Mouse (Mus musculus) spleen, adult 18-20 months (tissue): ENCODE results near the gene Cabcoco1.

Source experiments
- DNase-seq, 2 experiments: peaks; one replicate each; pipeline ENCODE4 v3.0.0; 2022; ENCODE audit warnings: mixed read lengths in 2 of 2

Cabcoco1 gene

DNA sequence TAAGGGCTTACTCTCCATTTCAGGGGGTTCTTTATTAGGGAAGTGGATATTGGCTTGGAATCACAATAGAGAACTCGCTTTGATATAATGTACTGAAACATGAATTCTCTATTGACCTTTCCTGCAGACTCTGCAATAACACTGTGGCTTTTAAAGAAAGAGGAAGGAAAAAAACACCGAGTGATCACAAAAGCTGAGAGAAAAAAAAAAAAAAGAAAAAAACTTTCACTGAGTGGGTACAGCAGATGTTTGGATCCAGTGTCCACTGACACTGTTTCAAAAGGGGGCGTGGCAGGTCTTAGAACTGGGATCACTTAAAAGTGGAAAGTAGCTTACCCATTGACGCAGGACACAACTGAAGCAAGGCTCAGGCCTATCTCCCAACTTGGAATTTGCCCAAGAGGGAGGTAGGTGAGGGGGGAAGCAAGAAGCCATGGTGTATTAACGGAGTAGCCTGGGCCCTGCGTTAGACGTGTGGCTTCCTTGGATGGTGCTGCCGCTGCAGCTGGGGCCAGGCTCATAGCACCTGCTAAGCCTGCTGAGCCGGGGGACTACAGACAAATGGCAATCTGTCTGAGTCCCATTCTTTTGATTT lies 107.6 kb downstream of the Cabcoco1 start:
- DNase-seq: no peak

DNA sequence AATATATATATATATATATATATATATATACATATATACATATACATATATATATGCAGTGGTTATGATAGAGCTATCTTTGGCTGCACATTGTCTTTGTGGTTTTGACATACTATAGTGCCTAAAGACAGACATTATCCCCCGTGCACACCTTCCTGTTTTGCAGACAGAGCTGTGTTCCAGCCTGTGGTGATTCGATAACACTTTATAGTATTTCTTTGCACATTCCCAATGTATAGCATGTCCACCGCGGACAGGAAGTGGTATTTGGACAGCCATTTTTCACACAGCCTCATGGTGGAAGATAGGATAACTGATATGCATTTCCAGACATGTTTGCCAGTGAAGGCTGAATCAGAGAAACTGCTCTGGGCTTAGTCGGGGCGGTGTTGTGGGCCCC lies 110.3 kb downstream of the Cabcoco1 start:
- DNase-seq: no peak

DNA sequence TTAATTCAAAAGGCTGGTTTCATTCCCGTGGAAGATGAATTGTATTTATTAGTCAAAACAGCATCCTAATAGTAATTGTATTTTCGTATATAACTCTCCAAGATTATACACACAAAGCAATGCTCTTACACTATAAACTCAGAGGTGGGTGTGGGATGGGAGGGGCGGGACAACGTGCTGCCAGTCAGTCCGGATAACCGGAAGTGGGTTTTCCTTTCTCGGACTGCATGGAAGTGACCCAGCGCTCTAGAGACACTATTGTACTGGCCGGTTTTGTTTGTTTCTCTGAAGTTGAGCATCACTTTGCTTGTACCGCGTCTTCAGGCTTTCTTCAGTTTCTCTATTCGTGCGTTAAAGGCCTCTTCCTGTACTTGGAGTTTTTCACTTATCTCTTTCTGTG lies 110.8 kb downstream of the Cabcoco1 start:
- DNase-seq: no peak

DNA sequence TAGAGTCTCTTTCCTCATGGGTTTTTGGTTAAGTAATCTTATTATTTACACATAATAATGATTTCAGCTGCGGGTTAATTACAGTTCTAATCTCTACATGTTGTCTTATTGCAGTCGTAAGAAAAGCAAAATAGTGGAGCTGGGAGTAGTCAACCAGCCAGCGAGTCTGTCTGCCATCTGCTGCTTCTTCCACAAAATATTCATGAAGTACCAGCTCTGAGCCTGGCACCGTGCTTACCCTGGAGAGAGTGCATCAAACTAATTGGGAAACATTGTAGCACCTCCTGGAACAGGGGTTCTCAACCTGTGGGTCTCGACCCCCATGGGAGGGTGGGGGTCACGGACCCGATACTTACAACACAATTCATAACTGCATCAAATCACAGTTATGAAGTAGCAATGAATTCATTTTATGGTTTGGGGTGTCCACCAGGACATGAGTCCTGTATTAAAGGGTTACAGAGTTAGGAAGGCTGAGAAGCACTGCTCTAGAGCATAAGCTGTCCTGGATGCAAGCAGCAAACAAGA lies 121.2 kb downstream of the Cabcoco1 start:
- no peak for DNase-seq

DNA sequence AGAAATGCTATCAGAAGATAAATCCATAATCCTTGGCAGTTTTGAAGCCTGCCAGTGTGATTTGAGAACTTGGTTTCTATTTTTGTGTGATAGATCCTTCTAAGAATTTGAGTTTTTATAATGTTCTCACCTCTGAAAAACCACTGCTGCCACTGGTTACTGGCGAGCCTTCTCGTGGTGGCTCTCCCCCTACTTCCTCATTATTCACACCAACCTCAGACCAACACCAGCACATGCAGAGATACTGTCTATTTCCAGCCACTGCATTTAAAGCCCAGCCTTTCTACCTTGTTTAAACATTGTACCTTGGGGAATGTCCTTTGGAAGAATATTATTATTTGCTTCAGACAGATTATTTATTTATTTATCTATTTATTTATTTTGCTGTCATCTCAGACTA lies 121.8 kb downstream of the Cabcoco1 start:
- no peak for DNase-seq

DNA sequence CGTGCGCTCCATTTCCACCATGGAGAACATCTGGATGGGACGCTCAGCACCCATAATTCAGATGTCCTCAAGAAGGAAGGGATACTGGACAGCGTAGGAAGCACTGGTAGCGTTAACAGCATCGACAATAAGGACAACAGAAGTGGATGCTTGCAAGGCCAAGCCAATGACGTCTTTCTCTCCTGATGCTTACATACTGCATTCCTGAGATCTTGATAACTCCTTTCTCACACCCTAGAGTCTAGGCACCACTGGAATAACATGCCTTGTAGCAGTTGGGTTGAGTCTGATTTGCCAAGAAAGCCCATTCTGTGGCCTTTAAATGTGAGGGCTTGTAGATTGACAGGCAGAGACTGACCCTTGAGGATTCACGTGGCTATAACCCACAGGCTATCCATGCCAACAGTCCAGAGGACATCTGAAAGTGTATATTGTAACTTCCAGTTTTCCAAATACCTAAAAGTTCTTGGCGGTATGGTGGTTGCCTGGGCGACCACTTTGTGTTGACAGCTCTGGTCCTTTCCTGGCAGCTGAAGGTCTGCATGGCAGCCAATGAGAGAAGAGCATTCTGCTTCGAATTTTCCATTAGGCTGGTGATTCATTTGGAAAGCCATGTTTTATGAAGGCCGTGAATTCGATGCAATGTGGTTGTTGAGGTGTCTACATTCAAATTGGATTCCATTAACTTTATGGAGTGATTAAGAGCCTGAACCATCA lies 124.5 kb downstream of the Cabcoco1 start:
- no peak for DNase-seq

DNA sequence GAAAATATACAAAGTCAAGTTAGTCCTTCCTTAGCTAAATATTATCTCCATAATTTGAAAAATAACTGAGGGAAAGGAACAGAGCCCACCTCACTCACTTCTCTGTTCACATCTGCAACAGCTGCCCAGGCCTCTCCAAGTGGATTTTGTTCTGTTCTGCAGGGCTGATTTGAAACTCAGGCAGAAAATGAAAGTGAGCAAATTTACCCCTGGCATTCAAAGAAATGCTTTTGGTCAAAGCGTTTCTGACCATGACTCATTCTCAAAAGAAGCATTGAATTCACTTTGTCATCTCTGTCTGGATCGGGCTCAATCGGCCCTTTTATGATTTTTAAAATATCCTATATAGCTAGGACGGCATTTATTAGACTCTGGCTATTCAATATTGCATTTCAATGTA lies 135.8 kb downstream of the Cabcoco1 start:
- no peak for DNase-seq

DNA sequence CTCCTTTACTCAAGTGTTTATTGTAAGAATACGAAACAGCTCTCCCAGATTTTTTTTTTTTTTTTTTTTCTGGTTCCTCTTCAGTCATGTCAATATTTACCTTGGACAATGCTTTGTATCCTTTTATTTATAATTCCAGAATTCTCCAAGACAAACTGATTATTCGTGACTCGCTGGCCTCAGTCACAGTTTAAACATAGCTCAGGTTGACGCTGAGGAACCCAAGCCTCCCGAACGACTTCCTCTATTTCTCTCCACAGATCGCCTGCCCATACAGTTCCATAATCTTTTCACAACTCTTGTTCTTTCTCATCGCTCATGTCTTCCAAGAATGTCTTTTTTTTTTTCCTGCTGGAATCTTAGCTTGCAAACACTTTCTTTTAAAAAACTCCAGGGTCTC lies 144.9 kb downstream of the Cabcoco1 start:
- DNase-seq: no peak

DNA sequence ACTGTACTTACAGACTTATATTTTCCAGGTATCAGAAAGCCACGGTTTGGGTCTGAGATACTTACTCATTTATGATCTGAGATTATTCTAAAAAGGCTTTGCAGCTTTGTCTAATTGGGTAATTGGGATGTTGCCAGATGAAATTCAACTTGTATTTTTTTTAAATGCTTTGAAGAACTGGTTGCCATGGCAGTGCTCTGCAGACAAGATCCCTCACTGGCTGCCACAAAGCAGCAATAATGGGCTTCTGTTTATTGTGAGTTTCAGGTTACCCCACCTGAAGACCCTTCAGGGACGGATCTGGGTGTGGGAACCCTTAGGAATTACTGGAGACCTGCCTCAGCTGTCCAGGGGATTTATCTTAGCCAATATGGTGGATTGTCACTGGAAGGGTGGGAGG lies 145.6 kb downstream of the Cabcoco1 start:
- DNase-seq: no peak

DNA sequence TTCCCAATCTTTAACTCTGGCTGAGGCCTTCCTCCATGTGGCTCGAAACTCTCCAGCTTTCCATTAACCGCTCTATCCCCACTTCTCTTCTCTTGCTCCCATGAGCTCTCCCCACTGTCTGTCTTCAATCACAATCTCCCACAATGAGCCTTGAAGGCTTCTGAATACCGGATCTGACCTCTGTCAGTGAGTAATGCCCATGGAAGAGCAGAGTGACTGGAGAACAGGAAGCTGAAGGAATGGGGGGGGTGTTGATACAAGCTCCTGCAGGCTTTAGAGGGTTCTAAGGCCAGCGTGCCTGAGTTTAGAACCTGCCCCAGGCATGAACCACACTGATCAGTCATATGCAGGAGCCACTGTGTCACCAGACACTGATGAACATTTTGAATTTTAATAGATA lies 150.1 kb downstream of the Cabcoco1 start:
- no peak for DNase-seq

DNA sequence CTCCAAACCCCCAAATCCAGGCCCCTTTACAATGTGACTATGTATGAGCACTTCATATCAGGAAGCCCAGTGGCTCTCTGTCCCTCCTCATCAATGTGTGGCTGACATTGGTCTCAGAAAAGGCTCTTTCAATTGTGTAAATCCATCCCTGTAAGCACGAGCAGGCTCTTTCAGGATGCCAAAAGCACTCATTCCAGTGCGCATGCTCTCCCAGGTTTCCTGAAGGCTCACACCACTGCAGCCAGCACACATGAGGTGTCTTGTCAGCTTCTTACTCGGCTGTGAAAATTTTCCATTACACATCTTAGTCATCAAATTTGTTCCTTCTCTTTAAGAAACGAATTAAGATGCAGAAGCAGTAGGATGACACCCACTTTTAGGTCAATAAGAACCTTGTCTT lies 152.9 kb downstream of the Cabcoco1 start:
- no peak for DNase-seq

DNA sequence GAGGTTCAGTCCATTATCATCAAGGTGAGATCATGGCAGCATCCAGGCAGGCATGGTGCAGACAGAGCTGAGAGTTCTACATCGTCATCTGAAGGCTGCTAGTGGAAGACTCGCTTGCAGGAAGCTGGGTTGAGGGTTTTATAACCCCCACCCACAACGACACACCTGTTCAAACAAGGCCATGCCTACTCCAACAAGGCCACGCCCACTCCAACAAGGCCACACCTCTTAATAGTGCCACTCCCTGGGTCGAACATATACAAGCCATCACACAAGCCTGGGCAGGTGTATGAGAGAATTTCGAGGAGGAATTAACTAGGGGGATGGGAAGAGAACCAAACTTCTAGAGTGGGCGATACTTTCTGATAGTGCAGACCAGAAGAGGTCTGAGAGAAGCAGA lies 153.6 kb downstream of the Cabcoco1 start:
- DNase-seq: no peak
